Mouse (Mus musculus) heart, postnatal 0 days (tissue): Measurements from ENCODE around the gene Lefty2. TPM values are rescaled to one million over a fixed set of nuclear protein-coding genes. Genes with fewer than 3 reads are reported as not detected.

ENCODE experiments used
- ATAC-seq: fragments of 200-750 bp; cut with Nextera tagmentation; 2 replicates; pipeline ENCODE4 v1.8.0; 2017; ENCODE audit warnings: low read depth, moderate number of reproducible peaks, moderate library complexity; ENCODE audit not compliant: insufficient read depth
- DNase-seq: peaks from one replicate; pipeline ENCODE4 v3.0.0-alpha.2; 2016; ENCODE audit warnings: low spot score
- H3K27ac ChIP-seq: fragments of 300-500 bp; sonication (generic); 2 replicates; pipeline ENCODE4 v1.5.1; 2014; ENCODE audit warnings: low read depth, mild to moderate bottlenecking
- H3K27me3 ChIP-seq: fragments of 300-500 bp; sonication (generic); 2 replicates; pipeline ENCODE4 v1.6.1; 2014; ENCODE audit warnings: low read length, mixed read lengths; ENCODE audit not compliant: control insufficient read depth, insufficient read depth
- H3K36me3 ChIP-seq: fragments of 300-500 bp; sonication (generic); replicated peaks from 2 replicates; pipeline ENCODE4 v1.6.1; 2014; ENCODE audit warnings: low read length, mixed read lengths; ENCODE audit not compliant: control insufficient read depth, insufficient read depth
- H3K4me1 ChIP-seq: fragments of 300-500 bp; sonication (generic); 2 replicates; pipeline ENCODE4 v1.6.1; 2014; ENCODE audit warnings: antibody characterized with exemption; ENCODE audit not compliant: control insufficient read depth, insufficient read depth
- H3K4me2 ChIP-seq: fragments of 300-500 bp; sonication (generic); 2 replicates; pipeline ENCODE4 v1.6.1; 2014; ENCODE audit warnings: low read depth, mild to moderate bottlenecking, low read length, moderate library complexity
- H3K4me3 ChIP-seq: fragments of 300-500 bp; sonication (generic); 2 replicates; pipeline ENCODE4 v1.5.1; 2014; ENCODE audit warnings: low read depth, low read length
- H3K9ac ChIP-seq: fragments of 300-500 bp; sonication (generic); replicated peaks from 2 replicates; pipeline ENCODE4 v1.6.1; 2014; ENCODE audit warnings: low read depth, low read length, mixed read lengths
- H3K9me3 ChIP-seq: fragments of 300-500 bp; sonication (generic); replicated peaks from 2 replicates; pipeline ENCODE4 v1.6.1; 2016; ENCODE audit warnings: low read length; ENCODE audit not compliant: control insufficient read depth
- CTCF ChIP-seq: IDR thresholded peaks from 2 replicates; pipeline ENCODE4 v1.5.1; 2016; ENCODE audit warnings: antibody characterized with exemption, control low read depth, low read depth
- EP300 ChIP-seq: IDR thresholded peaks from 2 replicates; pipeline ENCODE4 v1.6.1; 2016; ENCODE audit warnings: antibody characterized with exemption, low read depth
- WGBS: fragments of 180-500 bp; shearing (Covaris S2); extraction: QIAGEN DNeasy Blood & Tissue Kit; methylation state at CpG from one replicate; pipeline ENCODE4 v1.1.7; 2014; 5-methylcytosine and 5-hydroxymethylcytosine counted together
- polyA plus RNA-seq: library from polyadenylated mRNA; unstranded; fragments of >200 nt; fragmentation: Nextera tagmentation; extraction: Ambion mirVana; gene quantifications from 2 replicates; pipeline ENCODE4 v1.2.1, GENCODE M21; 2015
- total RNA-seq: library from RNA; depleted of rRNA; stranded (reverse); fragments of >200 nt; gene quantifications from 2 replicates; pipeline ENCODE4 v1.2.3, GENCODE M21; 2014; ENCODE audit warnings: low replicate concordance

Lefty2 gene
- total and polyA plus RNA-seq, 2 experiments from 2014 or later: 0.07 TPM; not detected in 1

GRCm38 (mm10) chr1:180901107-180901506 lies 8.2 kb downstream of the Lefty2 start:
- WGBS: under 1% methylated on average over 4 of the region's 4 CpGs
- ATAC-seq: no peak
- no peak overlapping the region for H3K4me3 ChIP-seq
- no peak overlapping the region for H3K9ac ChIP-seq
- H3K36me3 ChIP-seq: peaks cover 4% of the 10 kb centered on the region; the same call in 1 of the 2 replicates
- no peaks in the 10 kb centered on the region for H3K9me3 ChIP-seq
- H3K4me2 ChIP-seq: no peak overlapping the region
- H3K27me3 ChIP-seq: no peaks in the 10 kb centered on the region
- no peak overlapping the region for H3K27ac ChIP-seq
- H3K4me1 ChIP-seq: peaks cover 12% of the 10 kb centered on the region
- TF ChIP-seq EP300 (no peak), CTCF (peak; percentile 67)
- peak; percentile 66 for DNase-seq

- Histone ChIP-seq H3K27ac (no peak overlapping the region), H3K4me3 (no peak overlapping the region), H3K4me2 (no peak overlapping the region), H3K9me3 (no peaks in the 10 kb centered on the region), H3K27me3 (no peaks in the 10 kb centered on the region), H3K36me3 (peaks cover 13% of the 10 kb centered on the region), H3K9ac (no peak overlapping the region), H3K4me1 (peaks cover 12% of the 10 kb centered on the region)
- no peak for TF ChIP-seq CTCF
- no peak for TF ChIP-seq EP300
- DNase-seq (no peak), ATAC-seq (no peak)
- 31% methylated on average over 5 of the region's 5 CpGs for WGBS
Measured at GRCm38 (mm10) chr1:180902915-180903314, 10.0 kb downstream of the Lefty2 start.

GRCm38 (mm10) chr1:180903666-180904038 lies 10.7 kb downstream of the Lefty2 start:
- DNase-seq (no peak), ATAC-seq (no peak)
- no peak for TF ChIP-seq EP300
- no peak for TF ChIP-seq CTCF
- Histone ChIP-seq H3K4me1 (peaks cover 12% of the 10 kb centered on the region), H3K36me3 (peaks cover 17% of the 10 kb centered on the region), H3K27me3 (no peaks in the 10 kb centered on the region), H3K27ac (peak overlapping the region; percentile 60), H3K9ac (peak overlapping the region; percentile 22; the same call in 1 of the 2 replicates), H3K9me3 (no peaks in the 10 kb centered on the region), H3K4me3 (peak overlapping the region; percentile 69), H3K4me2 (peak overlapping the region; percentile 80)
- 34% methylated on average over 10 of the region's 10 CpGs for WGBS

- Histone ChIP-seq H3K4me2 (peak within 1 kb of the TSS; percentile 80), H3K9ac (peak within 1 kb of the TSS; percentile 71), H3K36me3 (peaks cover 17% of the 10 kb centered on the region), H3K4me1 (peaks cover 12% of the 10 kb centered on the region), H3K9me3 (no peaks in the 10 kb centered on the region), H3K27ac (peak within 1 kb of the TSS; percentile 60), H3K4me3 (peak within 1 kb of the TSS; percentile 69), H3K27me3 (no peaks in the 10 kb centered on the region)
- ATAC-seq: peak; percentile 98
- under 1% methylated on average over 52 of the region's 52 CpGs for WGBS
- peak; percentile 93 for DNase-seq
- no peak for TF ChIP-seq EP300
- no peak for TF ChIP-seq CTCF
Measured at GRCm38 (mm10) chr1:180904039-180904814, 11.3 kb downstream of the Lefty2 start, which contains the start of gene Pycr2. Gene Pycr2, plus strand, starts transcription at chr1:180904293.

- ATAC-seq (no peak), DNase-seq (no peak)
- Histone ChIP-seq H3K4me3 (peak overlapping the region; percentile 69), H3K4me1 (peaks cover 12% of the 10 kb centered on the region), H3K4me2 (peak overlapping the region; percentile 80), H3K36me3 (peaks cover 17% of the 10 kb centered on the region), H3K9me3 (no peaks in the 10 kb centered on the region), H3K27ac (no peak overlapping the region), H3K27me3 (no peaks in the 10 kb centered on the region), H3K9ac (peak overlapping the region; percentile 71)
- TF ChIP-seq EP300: no peak
- TF ChIP-seq CTCF: no peak
- WGBS: 3% methylated on average over 5 of the region's 5 CpGs
Measured at GRCm38 (mm10) chr1:180904815-180905080, 11.8 kb downstream of the Lefty2 start.
